ENCODE assay signal across 24 mouse cellular contexts in the genomic region with DNA sequence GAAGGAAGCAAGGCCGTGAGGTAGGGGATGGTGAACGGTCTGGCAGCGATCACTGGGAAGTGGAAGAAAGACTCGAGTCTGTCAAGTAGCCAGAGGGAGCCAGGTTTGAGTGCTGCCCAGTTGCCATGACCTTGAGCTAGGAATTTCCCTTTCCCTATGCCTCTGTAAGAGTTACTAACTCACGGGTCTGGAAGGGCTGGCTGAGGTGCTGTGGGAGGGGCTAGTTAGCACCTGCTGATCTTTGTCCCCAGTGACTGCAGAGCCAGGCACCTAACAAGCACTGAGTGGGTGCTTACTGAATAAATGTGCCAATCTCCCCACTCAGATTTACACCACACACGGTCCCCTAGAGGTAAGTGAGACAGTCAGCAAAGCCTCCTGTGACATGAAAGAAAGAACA. TPM values are rescaled to one million over a fixed set of nuclear protein-coding genes. Genes with fewer than 3 reads are reported as not detected.
DNase-seq lines count a peak whose midpoint lies in the region; ATAC-seq and TF ChIP-seq lines count a peak whose summit lies in the region.
"Had no signal": no experiment of that assay in that cellular context is flagged by ENCODE, and none has a peak within 500 bp of the region (broad histone marks: within the 10 kb centered on the region; RNA-seq: fewer than 3 reads in every experiment).

No protein-coding gene starts in this region.

- no peak overlapping the region for H3K4me3 ChIP-seq in heart, embryonic 11.5 days (ENCODE audit: low read depth, low read length)
- H3K4me3 ChIP-seq in kidney, embryonic 14.5 days (ENCODE audit: low read length), result no peak overlapping the region
- peak overlapping the region; percentile 43; the same call in 1 of the 2 replicates for H3K4me3 ChIP-seq in E14TG2a.4 (replicated peaks; ENCODE audit: low read length)
- H3K4me3 ChIP-seq in intestine, postnatal 0 days (ENCODE audit: low read depth, low read length), result no peak overlapping the region
- H3K4me3 ChIP-seq: embryonic facial prominence, embryonic 10.5 days; forebrain, embryonic 15.5 days; hindbrain, embryonic 15.5 days; left cerebral cortex, adult 2 months; midbrain, embryonic 13.5 days had no signal

- H3K27me3 ChIP-seq in heart, embryonic 11.5 days (ENCODE audit: control insufficient read depth, insufficient read depth, low read length), result no peaks in the 10 kb centered on the region
- H3K27me3 ChIP-seq in kidney, embryonic 14.5 days (ENCODE audit: control insufficient read depth, insufficient read depth, low read length), result no peaks in the 10 kb centered on the region
- no peaks in the 10 kb centered on the region for H3K27me3 ChIP-seq in E14TG2a.4 (ENCODE audit: insufficient read depth, low read length)
- no peaks in the 10 kb centered on the region for H3K27me3 ChIP-seq in intestine, postnatal 0 days (replicated peaks; ENCODE audit: control insufficient read depth, insufficient read depth, low read length)
- H3K27me3 ChIP-seq: forebrain, embryonic 15.5 days; hindbrain, embryonic 15.5 days; midbrain, embryonic 13.5 days had no signal

- peak overlapping the region; percentile 57; the same call in 1 of the 2 replicates for H3K27ac ChIP-seq in heart, embryonic 11.5 days (ENCODE audit: low read depth, low read length)
- no peak overlapping the region for H3K27ac ChIP-seq in kidney, embryonic 14.5 days (ENCODE audit: low read depth, low read length)
- peak overlapping the region; percentile 46 for H3K27ac ChIP-seq in intestine, postnatal 0 days (ENCODE audit: low read depth, low read length)
- H3K27ac ChIP-seq: embryonic facial prominence, embryonic 10.5 days; forebrain, embryonic 15.5 days; hindbrain, embryonic 15.5 days; left cerebral cortex, adult 2 months; midbrain, embryonic 13.5 days had no signal

- TF ChIP-seq CTCF in E14TG2a.4 (conservative IDR thresholded peaks at IDR 0.05; ENCODE audit: low read length), result no peak
- TF ChIP-seq CTCF in intestine, postnatal 0 days (IDR thresholded peaks at IDR 0.05; ENCODE audit: low read depth), result no peak

- no peaks in the 10 kb centered on the region for H3K4me1 ChIP-seq in heart, embryonic 11.5 days (ENCODE audit: control insufficient read depth, insufficient read depth, low read length)
- H3K4me1 ChIP-seq in kidney, embryonic 14.5 days (ENCODE audit: control insufficient read depth, insufficient read depth, low read length), result no peaks in the 10 kb centered on the region
- H3K4me1 ChIP-seq in E14TG2a.4 (replicated peaks; ENCODE audit: low read depth, low read length), result peaks cover 87% of the 10 kb centered on the region
- no peaks in the 10 kb centered on the region for H3K4me1 ChIP-seq in intestine, postnatal 0 days (replicated peaks; ENCODE audit: control insufficient read depth, insufficient read depth, low read length)
- H3K4me1 ChIP-seq: embryonic facial prominence, embryonic 10.5 days; forebrain, embryonic 15.5 days; hindbrain, embryonic 15.5 days; midbrain, embryonic 13.5 days had no signal

- H3K4me2 ChIP-seq in heart, embryonic 11.5 days, result 0 out of 2 replicates have a peak overlapping the region, but pooled peaks have one; percentile 6
- H3K4me2 ChIP-seq in kidney, embryonic 14.5 days (replicated peaks; ENCODE audit: low read depth, low read length), result no peak overlapping the region
- H3K4me2 ChIP-seq in intestine, postnatal 0 days (replicated peaks; ENCODE audit: low read depth), result no peak overlapping the region
- H3K4me2 ChIP-seq: forebrain, embryonic 15.5 days; hindbrain, embryonic 15.5 days; midbrain, embryonic 13.5 days had no signal

- H3K9ac ChIP-seq in heart, embryonic 11.5 days (ENCODE audit: low read depth, low read length), result no peak overlapping the region
- H3K9ac ChIP-seq in kidney, embryonic 14.5 days (ENCODE audit: low read depth, low read length), result no peak overlapping the region
- H3K9ac ChIP-seq in intestine, postnatal 0 days (ENCODE audit: low read depth, low read length), result no peak overlapping the region
- H3K9ac ChIP-seq: forebrain, embryonic 15.5 days; hindbrain, embryonic 15.5 days; midbrain, embryonic 13.5 days had no signal

- peaks cover 68% of the 10 kb centered on the region for H3K36me3 ChIP-seq in heart, embryonic 11.5 days (ENCODE audit: control insufficient read depth, insufficient read depth, low read length)
- H3K36me3 ChIP-seq in kidney, embryonic 14.5 days (ENCODE audit: control insufficient read depth, insufficient read depth, low read length), result peaks cover 91% of the 10 kb centered on the region
- peaks cover 97% of the 10 kb centered on the region for H3K36me3 ChIP-seq in E14TG2a.4 (ENCODE audit: insufficient read depth, low read length)
- peaks cover 94% of the 10 kb centered on the region for H3K36me3 ChIP-seq in intestine, postnatal 0 days (ENCODE audit: control insufficient read depth, insufficient read depth)

- 80% methylated on average over 6 of the region's 6 CpGs for WGBS in heart, embryonic 11.5 days (ENCODE audit: insufficient replicate concordance)
- 87% methylated on average over 6 of the region's 6 CpGs for WGBS in kidney, embryonic 14.5 days
- 54% methylated on average over 6 of the region's 6 CpGs for WGBS in intestine, postnatal 0 days

- no peak for ATAC-seq in heart, embryonic 11.5 days (replicated peaks; ENCODE audit: insufficient number of reproducible peaks, low FRiP score, low TSS enrichment)
- no peak for ATAC-seq in kidney, embryonic 14.5 days (ENCODE audit: low FRiP score, low TSS enrichment)
- peak; percentile 69 for ATAC-seq in intestine, postnatal 0 days
- no peak for ATAC-seq in cerebellum, adult (ENCODE audit: insufficient number of reproducible peaks, low FRiP score, low TSS enrichment)
- ATAC-seq: forebrain, embryonic 15.5 days; midbrain, embryonic 13.5 days had no signal

- no peaks in the 10 kb centered on the region for H3K9me3 ChIP-seq in heart, embryonic 11.5 days (replicated peaks; ENCODE audit: control insufficient read depth, low read length)
- H3K9me3 ChIP-seq in kidney, embryonic 14.5 days (ENCODE audit: control insufficient read depth, low read length), result no peaks in the 10 kb centered on the region
- H3K9me3 ChIP-seq in E14TG2a.4 (ENCODE audit: low read length), result no peaks in the 10 kb centered on the region
- H3K9me3 ChIP-seq in intestine, postnatal 0 days (ENCODE audit: control insufficient read depth), result no peaks in the 10 kb centered on the region
- H3K9me3 ChIP-seq: embryonic facial prominence, embryonic 10.5 days; forebrain, embryonic 15.5 days; hindbrain, embryonic 15.5 days; midbrain, embryonic 13.5 days had no signal

- DNase-seq in heart, adult 8-10 months (ENCODE audit: low spot score), result no peak
- DNase-seq in kidney, adult 9 months, result peak; percentile 78
- DNase-seq in layer of hippocampus, adult 8-10 months (ENCODE audit: low spot score in 2 of 2), result no peak
- DNase-seq: cerebellum, adult 11-12 months; cerebellum, postnatal 10 days; heart, adult 11 months; layer of hippocampus, adult 9-11 months; lung, adult 18-20 months; lung, postnatal 10 days; spleen, adult 18-20 months; thymus, postnatal 14 days had no signal

RNA-seq across cellular contexts. Expression of a gene that starts 8.4 kb away (rescaled TPM):
- polyA plus RNA-seq in heart, embryonic 11.5 days (2014; fragmentation: Nextera tagmentation; extraction: Ambion mirVana), result 15.9 and 18.3 TPM in 2 replicates
- total RNA-seq in heart, adult 8-10 months (2022), result 10 to 100 TPM in 2 of 4 experiments, 1 to 10 TPM in 2; 9.1 to 12.5 (median 10.4) TPM
- polyA plus RNA-seq in kidney, embryonic 14.5 days (2014; fragmentation: Nextera tagmentation; extraction: Ambion mirVana), result 24.9 and 28.9 TPM in 2 replicates
- 8.3 and 9.2 TPM in 2 replicates for polyA plus RNA-seq in intestine, postnatal 0 days (2015; fragmentation: Nextera tagmentation; extraction: Ambion mirVana)
- total RNA-seq in layer of hippocampus, adult 8-10 months (2022), result 10 to 100 TPM; 18.4 to 25.0 (median 23.4) TPM

RNA-seq across cellular contexts. Expression of a gene that starts 11.2 kb away (rescaled TPM):
- 559 and 565 TPM in 2 replicates for polyA plus RNA-seq in heart, embryonic 11.5 days (2014; fragmentation: Nextera tagmentation; extraction: Ambion mirVana)
- 10 to 100 TPM; 74.4 to 82.2 (median 75.2) TPM for total RNA-seq in heart, adult 8-10 months (2022)
- 257 and 276 TPM in 2 replicates for polyA plus RNA-seq in kidney, embryonic 14.5 days (2014; fragmentation: Nextera tagmentation; extraction: Ambion mirVana)
- 175 and 180 TPM in 2 replicates for polyA plus RNA-seq in intestine, postnatal 0 days (2015; fragmentation: Nextera tagmentation; extraction: Ambion mirVana)
- total RNA-seq in layer of hippocampus, adult 8-10 months (2022), result 10 to 100 TPM; 38.4 to 45.2 (median 38.8) TPM

RNA-seq across cellular contexts. Expression of a gene that starts 56.5 kb away (rescaled TPM):
- 1.2 and 2.2 TPM in 2 replicates for polyA plus RNA-seq in heart, embryonic 11.5 days (2014; fragmentation: Nextera tagmentation; extraction: Ambion mirVana)
- not detected for total RNA-seq in heart, adult 8-10 months (2022)
- polyA plus RNA-seq in kidney, embryonic 14.5 days (2014; fragmentation: Nextera tagmentation; extraction: Ambion mirVana), result 0.39 TPM in 1 of 2 replicates, not detected in the other
- polyA plus RNA-seq in intestine, postnatal 0 days (2015; fragmentation: Nextera tagmentation; extraction: Ambion mirVana), result 0.35 and 0.77 TPM in 2 replicates
- under 1 TPM in 2 of 4 experiments, not detected in 2; 0.20 to 0.22 TPM for total RNA-seq in layer of hippocampus, adult 8-10 months (2022)
- total RNA-seq: adrenal gland, adult 18-20 months; gastrocnemius, adult 8-10 months; left cerebral cortex, adult 2 months; left cerebral cortex, postnatal 36 days had no signal
- polyA plus RNA-seq: embryonic facial prominence, embryonic 10.5 days had no signal

RNA-seq across cellular contexts. Expression of a gene that starts 57.2 kb away (rescaled TPM):
- polyA plus RNA-seq in heart, embryonic 11.5 days (2014; fragmentation: Nextera tagmentation; extraction: Ambion mirVana), result 1.2 and 1.6 TPM in 2 replicates
- total RNA-seq in heart, adult 8-10 months (2022), result 1 to 10 TPM in 3 of 4 experiments, under 1 TPM in 1; 0.50 to 2.1 (median 1.2) TPM
- 1.6 and 2.1 TPM in 2 replicates for polyA plus RNA-seq in kidney, embryonic 14.5 days (2014; fragmentation: Nextera tagmentation; extraction: Ambion mirVana)
- polyA plus RNA-seq in intestine, postnatal 0 days (2015; fragmentation: Nextera tagmentation; extraction: Ambion mirVana), result 6.1 and 7.7 TPM in 2 replicates
- total RNA-seq in layer of hippocampus, adult 8-10 months (2022), result under 1 TPM; 0.23 to 0.82 (median 0.66) TPM
